Mouse (Mus musculus) frontal cortex, adult 2 months (tissue): ENCODE results near the gene Pde10a. TPM values are rescaled to one million over a fixed set of nuclear protein-coding genes. Genes with fewer than 3 reads are reported as not detected.
A peak's percentile ranks its signal among the peaks of the same experiment; 100 is the strongest.

Experiments used
- DNase-seq, 2 experiments: peaks; one replicate each; pipeline ENCODE4 v3.0.0; 2022; ENCODE audit warnings: low spot score in 1 of 2; ENCODE audit errors: extremely low spot score in 1 of 2
- polyA plus RNA-seq: library from polyadenylated mRNA; depleted of rRNA; stranded (reverse); fragments of >200 nt; gene quantifications from 2 replicates; pipeline ENCODE4 v1.2.3, GENCODE M21; 2012

Gene Pde10a
- polyA plus RNA-seq, 1 experiment, result 31.8 TPM

DNA sequence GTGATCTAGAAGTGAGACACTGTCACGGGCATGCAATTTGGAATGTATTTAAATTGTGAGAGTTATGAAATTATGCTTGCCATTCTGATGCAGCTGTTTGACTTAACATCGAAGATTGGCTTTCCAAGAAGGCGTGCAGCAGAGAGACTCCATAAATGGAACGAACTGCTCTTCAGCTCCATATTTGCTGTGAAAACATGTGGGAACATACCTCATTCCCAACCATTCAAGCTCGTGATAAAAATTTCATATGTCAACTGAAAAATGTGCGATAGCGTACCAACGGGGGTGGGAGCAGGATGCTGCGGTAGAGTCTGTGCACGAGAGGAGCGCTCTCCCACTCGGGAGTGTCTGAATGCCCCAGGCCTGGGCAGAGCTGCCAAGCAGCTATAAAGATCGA, 293.5 kb downstream of the Pde10a start:
- DNase-seq, result peak in 1 of 2 experiments; percentile 66

GRCm38 (mm10) chr17:8823548-8823947, 298.4 kb downstream of the Pde10a start:
- DNase-seq, result no peak

DNA sequence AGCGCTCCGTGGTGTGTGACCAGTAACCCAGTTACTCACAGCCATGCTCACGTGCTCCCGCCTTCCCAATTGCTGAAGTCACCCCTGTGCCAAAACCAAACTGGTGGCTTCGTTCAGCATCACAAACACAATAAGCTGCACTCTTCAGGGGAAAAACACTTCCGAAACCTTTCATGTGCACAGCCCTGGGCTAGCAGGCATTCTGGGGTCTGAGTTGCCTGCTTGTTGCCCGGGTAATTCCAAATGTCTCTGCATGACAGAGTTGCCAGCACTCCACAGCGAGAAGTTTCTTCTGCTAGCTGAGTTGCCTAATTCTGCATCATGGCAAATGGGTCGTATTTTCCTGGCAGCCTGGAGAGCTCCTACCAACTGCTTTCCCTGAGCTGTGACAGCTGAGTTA, 302.0 kb downstream of the Pde10a start:
- no peak for DNase-seq

- no peak for DNase-seq
These were observed 305.8 kb downstream of the Pde10a start for GRCm38 (mm10) chr17:8831001-8831400.

- no peak for DNase-seq
These were observed 311.1 kb downstream of the Pde10a start for GRCm38 (mm10) chr17:8836292-8836691.

DNA sequence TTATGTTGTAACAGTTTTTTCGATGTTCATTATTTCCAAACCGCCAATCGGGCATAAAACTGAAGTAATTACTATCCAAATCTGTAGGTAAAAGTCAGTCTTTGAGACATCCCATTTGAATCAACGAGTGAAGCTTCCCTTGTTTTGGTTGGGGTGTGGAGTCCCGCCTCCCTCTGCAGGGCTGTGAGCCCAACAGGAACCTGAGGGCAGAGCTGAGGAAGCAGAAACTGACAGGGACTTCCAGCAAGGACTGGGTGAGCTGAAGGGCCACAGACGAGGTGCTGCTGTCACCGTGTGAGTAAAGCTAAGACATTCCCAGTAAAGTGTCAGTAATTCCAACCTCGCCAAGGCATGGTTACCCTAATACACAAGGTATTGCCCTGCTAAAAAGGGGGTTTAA, 313.1 kb downstream of the Pde10a start:
- no peak for DNase-seq

DNA sequence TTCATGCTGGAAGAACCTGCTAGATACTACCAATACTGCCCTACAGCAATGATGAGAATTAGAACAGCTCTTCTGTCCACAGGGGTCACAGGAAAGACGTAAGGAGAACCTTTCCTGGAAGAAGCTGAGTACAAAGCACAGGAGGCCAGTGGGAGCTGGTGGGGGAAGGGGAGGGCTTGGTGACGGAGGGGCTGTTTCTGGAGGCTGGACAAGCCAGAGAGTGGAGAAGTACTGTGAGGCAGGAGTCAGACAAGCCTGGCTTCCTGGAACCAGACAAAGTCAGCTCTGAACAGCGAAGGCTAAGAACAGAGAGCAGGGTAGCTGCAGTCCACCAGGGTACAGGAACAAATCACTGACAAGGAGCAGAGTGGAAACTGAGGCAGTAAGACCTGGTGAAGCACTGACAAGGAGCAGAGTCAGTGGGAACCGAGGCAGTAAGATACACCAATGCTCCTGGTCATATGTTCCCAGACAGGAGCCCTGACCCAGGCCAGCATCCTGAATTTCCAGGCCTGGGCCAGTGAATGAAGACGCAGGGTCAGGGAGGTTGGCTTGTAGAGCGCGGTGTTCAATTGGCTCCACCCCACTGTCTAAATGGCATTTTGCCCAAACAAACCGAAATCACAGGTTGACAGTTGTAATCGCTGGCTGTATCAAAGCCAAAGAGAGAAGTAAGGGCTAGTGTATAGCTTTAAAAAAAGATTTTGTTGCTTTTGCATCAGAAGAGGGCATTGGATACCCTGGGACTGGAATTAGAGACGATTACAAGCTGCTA, 314.3 kb downstream of the Pde10a start:
- DNase-seq, result no peak

DNA sequence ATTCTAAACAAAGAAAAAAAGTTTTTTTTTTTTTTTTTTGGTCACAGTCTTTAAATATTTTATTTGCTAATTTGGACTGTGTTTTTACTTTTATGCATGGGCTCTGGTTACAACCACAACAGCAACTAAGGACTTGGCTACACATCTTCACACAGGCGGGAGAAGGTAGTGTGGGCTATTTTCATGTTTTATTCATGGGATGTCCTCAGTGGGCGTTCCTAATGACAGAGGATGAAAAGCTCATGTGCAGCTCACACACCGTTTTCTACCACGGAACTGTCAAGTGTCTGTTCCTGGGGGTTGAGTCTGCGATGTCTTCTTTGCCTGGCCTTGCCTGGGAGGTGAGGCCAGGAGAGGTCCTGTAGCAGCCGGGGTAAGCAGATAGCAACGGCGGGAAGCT, 315.9 kb downstream of the Pde10a start:
- no peak for DNase-seq

GRCm38 (mm10) chr17:8841897-8842540, 316.8 kb downstream of the Pde10a start:
- DNase-seq, result no peak

- DNase-seq, result no peak
These were observed 317.5 kb downstream of the Pde10a start for GRCm38 (mm10) chr17:8842662-8843061.

GRCm38 (mm10) chr17:8843941-8844340, 318.8 kb downstream of the Pde10a start:
- DNase-seq, result no peak

DNA sequence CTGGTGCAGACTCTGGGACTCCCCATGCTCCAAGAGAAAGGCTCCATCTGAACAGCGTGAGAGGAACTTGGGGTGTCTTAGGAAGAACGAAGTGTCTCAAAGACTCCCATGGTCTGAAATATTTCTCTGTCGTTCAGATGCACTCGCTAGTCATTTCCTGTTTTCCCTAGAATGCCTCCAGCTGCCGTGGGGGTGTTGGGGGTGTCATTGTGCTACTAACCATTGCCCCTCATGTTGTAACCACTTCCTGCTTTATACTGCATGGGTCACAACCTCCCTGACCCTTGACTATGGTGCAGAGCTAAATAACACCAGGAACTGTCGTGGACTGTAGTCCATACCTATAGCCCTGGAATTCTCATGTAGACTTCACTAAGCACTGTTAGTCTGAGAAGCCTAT, 321.3 kb downstream of the Pde10a start:
- no peak for DNase-seq

DNA sequence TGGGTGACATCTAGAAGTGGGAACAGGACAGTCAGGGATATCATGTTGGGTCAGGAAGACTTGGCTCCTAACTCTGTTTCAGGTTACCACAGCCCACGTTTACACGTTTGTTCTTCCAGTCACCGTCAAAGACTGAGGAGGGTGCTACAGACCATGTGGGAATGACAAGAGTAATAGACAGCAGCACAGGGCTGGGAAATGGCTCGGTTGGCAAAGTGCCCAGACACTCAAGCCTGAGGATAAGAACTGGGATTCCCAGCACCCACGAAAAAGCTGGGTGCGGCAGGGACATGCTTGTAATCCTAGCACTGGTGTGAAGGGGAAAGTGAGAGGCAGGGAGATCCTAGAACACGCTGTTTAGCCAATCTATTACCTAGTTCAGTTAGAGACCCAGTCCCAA, 322.4 kb downstream of the Pde10a start:
- DNase-seq, result peak; percentile 46 to 81

DNA sequence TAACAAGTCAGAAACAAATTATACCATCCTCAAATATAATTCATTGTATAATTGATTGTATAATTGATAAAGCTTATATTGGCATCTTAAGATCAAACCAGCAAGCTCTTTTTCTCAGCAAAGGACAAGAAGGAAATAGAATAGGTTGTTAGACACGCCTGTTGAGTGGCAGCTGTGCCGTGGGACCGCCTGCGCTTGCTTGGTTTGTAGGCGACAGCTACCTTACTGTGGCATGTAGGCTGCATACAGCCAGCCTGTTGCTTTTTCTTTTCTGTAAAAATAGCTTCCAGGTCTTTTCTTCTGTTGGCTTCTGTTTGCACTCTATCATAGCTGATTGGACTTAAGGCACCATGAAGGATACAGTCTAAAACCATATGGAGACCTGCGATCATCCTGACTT, 326.7 kb downstream of the Pde10a start:
- peak in 1 of 2 experiments; percentile 49 for DNase-seq

GRCm38 (mm10) chr17:8856430-8857371, 331.5 kb downstream of the Pde10a start:
- no peak for DNase-seq

GRCm38 (mm10) chr17:8858636-8859421, 333.7 kb downstream of the Pde10a start:
- DNase-seq, result peak; percentile 91 to 93

GRCm38 (mm10) chr17:8859489-8859888, 334.3 kb downstream of the Pde10a start:
- no peak for DNase-seq

DNA sequence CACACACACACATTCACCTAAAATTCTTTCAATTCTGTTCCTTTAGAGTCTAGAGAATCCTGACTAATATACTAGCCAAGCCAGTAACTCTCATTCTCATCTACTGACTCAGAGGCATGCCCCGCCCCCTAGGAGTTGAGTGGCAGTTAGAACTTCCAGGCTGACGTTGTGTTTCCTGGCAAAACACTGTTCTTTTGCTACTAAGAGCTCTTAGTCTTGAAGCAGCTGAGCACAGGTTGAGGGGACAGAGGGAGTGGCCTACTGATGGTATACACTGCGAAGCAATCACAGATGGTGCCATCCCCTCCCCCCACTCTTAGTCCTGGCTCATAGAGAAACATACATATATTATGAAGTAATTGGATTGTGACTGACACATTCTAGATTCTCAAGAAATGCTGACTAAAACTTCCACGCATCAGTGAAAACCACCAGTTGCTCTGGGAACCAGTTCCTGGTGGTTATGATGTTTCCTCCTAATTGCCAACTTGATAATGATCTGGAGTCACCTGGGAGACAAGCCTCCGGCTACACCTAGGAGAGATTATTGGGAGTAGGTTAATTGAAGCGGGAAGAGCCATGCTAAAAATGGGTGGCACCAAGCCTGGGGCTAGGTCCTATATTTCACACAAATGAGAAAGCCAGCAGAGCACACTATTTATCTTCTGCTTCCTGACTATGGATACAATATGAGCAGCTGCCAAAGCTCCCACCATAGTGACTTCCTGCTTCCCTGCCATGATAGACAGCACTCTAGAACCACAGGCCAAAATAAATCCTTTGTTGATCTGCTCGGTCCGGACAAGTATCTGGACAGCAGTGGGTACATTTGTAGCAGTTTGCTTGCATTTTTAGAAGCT, 339.7 kb downstream of the Pde10a start:
- no peak for DNase-seq
